31 mouse cellular contexts compared by ENCODE assay signal in genomic region chr6:89040919-89041318, GRCm38 (mm10).
"Had no signal": no experiment of that assay in that cellular context is flagged by ENCODE, and none has a peak within 500 bp of the region (broad histone marks: within the 10 kb centered on the region; RNA-seq: fewer than 3 reads in every experiment).

No protein-coding gene starts in this region.

- H3K4me2 ChIP-seq: limb, embryonic 12.5 days; limb, embryonic 13.5 days; limb, embryonic 15.5 days; liver, embryonic 11.5 days; liver, embryonic 12.5 days; liver, embryonic 13.5 days; liver, embryonic 15.5 days; lung, embryonic 14.5 days; lung, embryonic 15.5 days; midbrain, embryonic 11.5 days; midbrain, embryonic 12.5 days; midbrain, embryonic 13.5 days; midbrain, embryonic 15.5 days had no signal

- H3K27me3 ChIP-seq: limb, embryonic 13.5 days; limb, embryonic 15.5 days; liver, embryonic 15.5 days; lung, embryonic 15.5 days; midbrain, embryonic 15.5 days had no signal

- DNase-seq: left cerebral cortex, postnatal 4 days; liver; liver, embryonic 13.5 days; liver, postnatal 0 days; lung, adult 18-20 months; lung, adult 2 months; lung, embryonic 14.5 days; lung, postnatal 10 days; lung, postnatal 14 days; lung, postnatal 36 days; lung, postnatal 4 days; midbrain, embryonic 14.5 days had no signal

- H3K36me3 ChIP-seq: limb, embryonic 10.5 days; limb, embryonic 12.5 days; limb, embryonic 13.5 days; limb, embryonic 15.5 days; liver, embryonic 12.5 days; liver, embryonic 13.5 days; liver, embryonic 15.5 days; lung, embryonic 15.5 days; midbrain, embryonic 10.5 days; midbrain, embryonic 12.5 days; midbrain, embryonic 13.5 days; midbrain, embryonic 15.5 days had no signal

- H3K4me3 ChIP-seq: limb, embryonic 10.5 days; limb, embryonic 12.5 days; limb, embryonic 13.5 days; limb, embryonic 15.5 days; liver, embryonic 12.5 days; liver, embryonic 13.5 days; liver, embryonic 15.5 days; lung, embryonic 15.5 days; megakaryocyte, embryonic 14.5 days; midbrain, embryonic 10.5 days; midbrain, embryonic 12.5 days; midbrain, embryonic 13.5 days; midbrain, embryonic 15.5 days; myocyte had no signal

- H3K9me3 ChIP-seq: limb, embryonic 10.5 days; limb, embryonic 12.5 days; limb, embryonic 13.5 days; limb, embryonic 15.5 days; liver, embryonic 12.5 days; liver, embryonic 13.5 days; liver, embryonic 15.5 days; lung, embryonic 15.5 days; midbrain, embryonic 10.5 days; midbrain, embryonic 12.5 days; midbrain, embryonic 13.5 days; midbrain, embryonic 15.5 days had no signal

- H3K9ac ChIP-seq: limb, embryonic 12.5 days; limb, embryonic 13.5 days; limb, embryonic 15.5 days; liver, embryonic 12.5 days; liver, embryonic 13.5 days; liver, embryonic 14.5 days; liver, embryonic 15.5 days; liver, postnatal 0 days; lung, embryonic 14.5 days; lung, embryonic 15.5 days; midbrain, embryonic 12.5 days; midbrain, embryonic 13.5 days; midbrain, embryonic 15.5 days had no signal

- H3K4me1 ChIP-seq: limb, embryonic 12.5 days; limb, embryonic 15.5 days; liver, embryonic 12.5 days; liver, embryonic 13.5 days; liver, embryonic 15.5 days had no signal

- ATAC-seq: liver, embryonic 12.5 days; liver, postnatal 0 days; lung, postnatal 0 days; midbrain, embryonic 13.5 days; midbrain, embryonic 15.5 days; midbrain, embryonic 16.5 days had no signal

- H3K27ac ChIP-seq: limb, embryonic 10.5 days; limb, embryonic 12.5 days; limb, embryonic 13.5 days; limb, embryonic 15.5 days; liver, embryonic 12.5 days; liver, embryonic 13.5 days; liver, embryonic 14.5 days; liver, embryonic 15.5 days; lung, embryonic 15.5 days; macrophage; midbrain, embryonic 10.5 days; midbrain, embryonic 12.5 days; midbrain, embryonic 13.5 days; midbrain, embryonic 15.5 days had no signal
